Mouse (Mus musculus): ENCODE results near the gene Atp8b2. TPM values are rescaled to one million over a fixed set of nuclear protein-coding genes. Genes with fewer than 3 reads are reported as not detected.

Gene Atp8b2
- polyA plus RNA-seq (2014; fragmentation: Nextera tagmentation; extraction: Ambion mirVana), result 11.2 and 13.8 TPM in 2 replicates

DNA sequence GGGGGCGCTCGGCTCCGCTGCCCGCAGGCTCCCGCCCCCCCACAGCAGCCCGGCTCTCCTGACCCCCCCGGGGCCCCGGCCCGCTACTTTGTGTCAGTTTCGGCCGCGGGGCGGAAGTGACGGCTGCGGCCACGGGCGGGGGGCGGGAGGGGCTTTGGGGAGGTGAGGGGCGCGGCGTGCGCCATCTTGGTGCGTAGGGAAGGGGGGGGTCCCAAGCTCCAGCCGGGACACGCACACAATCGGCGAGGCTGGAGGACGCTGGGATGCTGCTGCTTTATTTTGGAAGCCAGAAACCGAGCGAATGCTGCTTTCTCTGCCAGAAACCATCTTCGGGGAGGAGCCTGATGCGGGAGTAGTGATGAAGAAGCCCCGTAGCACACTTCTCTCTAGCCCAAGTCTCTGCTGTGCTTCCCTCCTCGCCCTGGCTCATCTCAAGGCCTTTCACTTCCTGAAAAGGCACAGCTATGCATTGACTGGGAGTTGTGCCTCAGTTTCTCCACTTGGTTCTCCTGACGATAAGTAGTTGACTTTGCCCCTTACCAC is at the start of gene Atp8b2:
Gene Atp8b2 (minus strand): TSS at position 288 of the 543 bp plus-strand sequence.
- Histone ChIP-seq H3K36me3 (ENCODE audit: control insufficient read depth, insufficient read depth, low read length) (peaks cover 5% of the 10 kb centered on the region; the same call in 1 of the 2 replicates), H3K4me3 (ENCODE audit: low read depth, low read length) (peak within 1 kb of the TSS; percentile 96), H3K9me3 (replicated peaks; ENCODE audit: control insufficient read depth, low read length) (no peaks in the 10 kb centered on the region), H3K27ac (ENCODE audit: low read depth, low read length) (peak within 1 kb of the TSS; percentile 97), H3K9ac (ENCODE audit: low read depth, low read length) (peak within 1 kb of the TSS; percentile 94), H3K4me2 (peak within 1 kb of the TSS; percentile 97), H3K4me1 (ENCODE audit: control insufficient read depth, insufficient read depth, low read length) (peaks cover 38% of the 10 kb centered on the region), H3K27me3 (ENCODE audit: control insufficient read depth, insufficient read depth, low read length) (no peaks in the 10 kb centered on the region)
- ATAC-seq (replicated peaks; ENCODE audit: insufficient number of reproducible peaks, low FRiP score, low TSS enrichment), result peak; percentile 51
- WGBS (ENCODE audit: insufficient replicate concordance), result under 1% methylated on average over 25 of the region's 35 CpGs

DNA sequence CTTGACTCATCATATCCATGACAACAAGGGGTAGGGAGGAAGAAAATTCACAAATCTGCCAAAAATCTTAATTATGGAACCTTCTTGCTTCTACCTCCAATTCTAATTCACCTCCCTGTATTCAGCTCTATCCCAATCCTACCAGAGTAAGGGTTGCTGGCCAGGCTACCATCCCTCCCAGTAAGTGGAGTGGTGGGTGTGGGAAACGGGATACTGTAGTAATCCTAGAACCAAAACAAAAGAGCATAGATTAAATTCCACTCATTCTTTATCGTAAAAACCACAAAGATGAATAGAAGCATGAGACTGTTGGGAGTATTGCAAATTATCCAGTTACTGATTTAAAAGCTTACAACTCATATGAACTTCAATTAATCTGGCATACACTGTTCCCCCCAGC is 47.0 kb upstream of the Atp8b2 start:
- Histone ChIP-seq H3K36me3 (ENCODE audit: control insufficient read depth, insufficient read depth, low read length) (peaks cover 55% of the 10 kb centered on the region), H3K4me3 (ENCODE audit: low read depth, low read length) (no peak overlapping the region), H3K27me3 (ENCODE audit: control insufficient read depth, insufficient read depth, low read length) (no peaks in the 10 kb centered on the region), H3K4me2 (no peak overlapping the region), H3K27ac (ENCODE audit: low read depth, low read length) (no peak overlapping the region), H3K4me1 (ENCODE audit: control insufficient read depth, insufficient read depth, low read length) (no peaks in the 10 kb centered on the region), H3K9me3 (replicated peaks; ENCODE audit: control insufficient read depth, low read length) (no peaks in the 10 kb centered on the region), H3K9ac (ENCODE audit: low read depth, low read length) (no peak overlapping the region)
- 80% methylated on average over 2 of the region's 2 CpGs for WGBS (ENCODE audit: insufficient replicate concordance)
- ATAC-seq (replicated peaks; ENCODE audit: insufficient number of reproducible peaks, low FRiP score, low TSS enrichment), result no peak

DNA sequence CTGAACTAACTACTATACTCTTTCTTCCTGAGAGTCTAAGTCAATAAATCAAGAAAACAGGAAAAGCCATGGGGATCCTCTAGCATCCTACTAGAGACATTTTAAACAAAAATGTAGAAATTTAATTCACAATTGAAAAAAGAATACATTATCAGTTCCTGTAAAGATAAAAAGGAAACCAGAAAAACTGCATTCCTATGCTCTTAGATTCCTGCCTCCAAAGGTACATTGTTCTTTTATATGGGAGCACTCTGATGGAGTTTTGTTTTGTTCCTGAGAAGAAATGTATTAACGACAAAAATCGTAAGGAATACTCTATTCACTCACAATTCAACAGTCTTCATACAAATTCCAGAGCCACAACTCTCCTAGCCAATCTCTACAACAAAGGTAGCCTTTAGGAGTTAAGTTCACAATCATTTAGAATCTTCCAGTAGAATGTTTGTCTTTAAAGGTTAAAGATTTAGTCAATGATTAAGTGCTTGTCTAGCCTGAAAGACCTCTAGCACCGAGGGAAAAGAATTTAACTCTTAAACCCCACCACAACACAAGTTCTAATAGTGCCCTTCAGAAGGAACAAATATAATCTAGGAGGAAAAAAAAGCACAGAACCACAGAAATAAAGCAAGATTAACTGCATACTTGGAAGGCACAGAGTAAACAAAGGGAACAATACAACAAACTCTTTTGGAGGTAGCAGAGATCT is 40.9 kb upstream of the Atp8b2 start:
- Histone ChIP-seq H3K9me3 (replicated peaks; ENCODE audit: control insufficient read depth, low read length) (no peaks in the 10 kb centered on the region), H3K36me3 (ENCODE audit: control insufficient read depth, insufficient read depth, low read length) (peaks cover 34% of the 10 kb centered on the region), H3K4me2 (no peak overlapping the region), H3K9ac (ENCODE audit: low read depth, low read length) (no peak overlapping the region), H3K27me3 (ENCODE audit: control insufficient read depth, insufficient read depth, low read length) (no peaks in the 10 kb centered on the region), H3K4me3 (ENCODE audit: low read depth, low read length) (no peak overlapping the region), H3K4me1 (ENCODE audit: control insufficient read depth, insufficient read depth, low read length) (no peaks in the 10 kb centered on the region), H3K27ac (ENCODE audit: low read depth, low read length) (no peak overlapping the region)
- ATAC-seq (replicated peaks; ENCODE audit: insufficient number of reproducible peaks, low FRiP score, low TSS enrichment), result no peak
- 77% methylated on average over 3 of the region's 3 CpGs for WGBS (ENCODE audit: insufficient replicate concordance)

DNA sequence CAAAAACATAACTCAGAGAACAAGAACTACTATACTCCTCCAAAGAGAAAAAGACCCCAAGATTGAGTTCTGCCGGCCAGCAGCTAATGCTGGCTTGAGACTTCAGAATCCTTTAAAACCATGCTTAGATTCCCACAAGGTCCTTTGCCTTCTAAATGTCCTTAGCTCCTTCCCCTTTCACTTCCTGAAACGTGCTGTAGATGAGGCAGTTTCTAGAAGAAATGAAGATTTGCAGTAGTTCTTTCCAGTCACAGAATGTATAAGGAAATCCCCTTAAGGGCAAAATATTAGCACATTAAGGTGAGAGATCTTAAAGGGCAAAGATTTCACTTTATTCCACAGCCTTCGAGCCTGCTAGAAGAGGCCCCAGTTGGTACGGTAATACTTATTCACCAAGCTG is 36.5 kb upstream of the Atp8b2 start:
- Histone ChIP-seq H3K27ac (ENCODE audit: low read depth, low read length) (no peak overlapping the region), H3K9me3 (replicated peaks; ENCODE audit: control insufficient read depth, low read length) (no peaks in the 10 kb centered on the region), H3K4me2 (no peak overlapping the region), H3K4me3 (ENCODE audit: low read depth, low read length) (no peak overlapping the region), H3K27me3 (ENCODE audit: control insufficient read depth, insufficient read depth, low read length) (no peaks in the 10 kb centered on the region), H3K36me3 (ENCODE audit: control insufficient read depth, insufficient read depth, low read length) (peaks cover 13% of the 10 kb centered on the region), H3K9ac (ENCODE audit: low read depth, low read length) (no peak overlapping the region), H3K4me1 (ENCODE audit: control insufficient read depth, insufficient read depth, low read length) (peaks cover 5% of the 10 kb centered on the region; the same call in 1 of the 2 replicates)
- no peak for ATAC-seq (replicated peaks; ENCODE audit: insufficient number of reproducible peaks, low FRiP score, low TSS enrichment)
- WGBS (ENCODE audit: insufficient replicate concordance), result 85% methylated on average over 4 of the region's 4 CpGs

DNA sequence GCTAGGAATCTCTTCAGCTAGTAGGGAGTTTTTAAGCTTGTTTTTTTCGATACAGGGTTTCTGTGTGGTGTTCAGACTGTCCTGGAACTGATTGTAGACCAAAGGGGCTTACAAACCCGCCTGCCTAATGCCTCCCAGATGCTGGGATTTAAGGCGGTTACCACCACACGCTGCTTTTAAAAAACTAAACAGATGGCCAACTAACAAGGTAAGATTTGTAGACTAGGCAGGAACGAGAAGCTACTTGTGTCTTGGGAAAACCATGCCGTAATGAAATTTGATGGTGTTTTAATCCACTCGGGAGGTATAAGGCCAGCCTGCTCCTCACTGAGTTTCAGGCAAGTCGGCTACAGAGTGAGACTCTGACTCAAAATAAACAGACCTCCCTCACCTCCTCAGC is 35.8 kb upstream of the Atp8b2 start:
- WGBS (ENCODE audit: insufficient replicate concordance), result 23% methylated on average over 8 of the region's 8 CpGs
- Histone ChIP-seq H3K9ac (ENCODE audit: low read depth, low read length) (peak overlapping the region; percentile 87), H3K27ac (ENCODE audit: low read depth, low read length) (peak overlapping the region; percentile 81), H3K4me3 (ENCODE audit: low read depth, low read length) (peak overlapping the region; percentile 70), H3K4me1 (ENCODE audit: control insufficient read depth, insufficient read depth, low read length) (peaks cover 5% of the 10 kb centered on the region; the same call in 1 of the 2 replicates), H3K27me3 (ENCODE audit: control insufficient read depth, insufficient read depth, low read length) (no peaks in the 10 kb centered on the region), H3K9me3 (replicated peaks; ENCODE audit: control insufficient read depth, low read length) (no peaks in the 10 kb centered on the region), H3K4me2 (peak overlapping the region; percentile 75), H3K36me3 (ENCODE audit: control insufficient read depth, insufficient read depth, low read length) (peaks cover 13% of the 10 kb centered on the region)
- peak; percentile 23; the same call in 1 of the 2 replicates for ATAC-seq (replicated peaks; ENCODE audit: insufficient number of reproducible peaks, low FRiP score, low TSS enrichment)

DNA sequence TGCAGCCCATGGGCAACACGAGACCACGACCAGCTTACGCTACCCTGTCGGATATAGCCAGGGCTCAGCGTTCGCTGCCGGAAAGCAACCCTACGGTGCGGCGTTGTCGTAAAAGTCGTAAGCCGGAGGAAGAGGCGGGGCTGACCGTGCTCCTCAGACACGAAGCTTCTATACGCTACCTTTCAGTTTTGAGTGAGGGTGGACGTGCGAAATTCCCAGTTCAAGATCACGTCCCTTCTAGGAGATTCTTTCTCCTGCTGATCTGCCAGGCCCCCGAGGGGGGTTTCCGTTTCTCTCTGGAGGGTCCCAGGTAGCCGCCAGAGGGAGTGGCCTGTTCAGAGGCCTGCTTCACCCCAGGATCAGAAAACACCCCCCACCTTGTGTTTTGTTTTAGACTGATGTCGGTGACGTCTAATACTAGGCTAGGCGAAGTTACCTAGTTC is 35.3 kb upstream of the Atp8b2 start, which contains the start of gene Hax1:
Gene Hax1 (minus strand): TSS at position 169 of the 443 bp plus-strand sequence.
- no peaks in the 10 kb centered on the region for H3K27me3 ChIP-seq (ENCODE audit: control insufficient read depth, insufficient read depth, low read length)
- H3K9ac ChIP-seq (ENCODE audit: low read depth, low read length), result peak within 1 kb of the TSS; percentile 87
- H3K4me2 ChIP-seq, result peak within 1 kb of the TSS; percentile 75
- H3K9me3 ChIP-seq (replicated peaks; ENCODE audit: control insufficient read depth, low read length), result no peaks in the 10 kb centered on the region
- peaks cover 5% of the 10 kb centered on the region; the same call in 1 of the 2 replicates for H3K4me1 ChIP-seq (ENCODE audit: control insufficient read depth, insufficient read depth, low read length)
- H3K4me3 ChIP-seq (ENCODE audit: low read depth, low read length), result peak within 1 kb of the TSS; percentile 70
- under 1% methylated on average over 26 of the region's 26 CpGs for WGBS (ENCODE audit: insufficient replicate concordance)
- H3K27ac ChIP-seq (ENCODE audit: low read depth, low read length), result peak within 1 kb of the TSS; percentile 81
- H3K36me3 ChIP-seq (ENCODE audit: control insufficient read depth, insufficient read depth, low read length), result peaks cover 13% of the 10 kb centered on the region
- peak; percentile 87 for ATAC-seq (replicated peaks; ENCODE audit: insufficient number of reproducible peaks, low FRiP score, low TSS enrichment)

DNA sequence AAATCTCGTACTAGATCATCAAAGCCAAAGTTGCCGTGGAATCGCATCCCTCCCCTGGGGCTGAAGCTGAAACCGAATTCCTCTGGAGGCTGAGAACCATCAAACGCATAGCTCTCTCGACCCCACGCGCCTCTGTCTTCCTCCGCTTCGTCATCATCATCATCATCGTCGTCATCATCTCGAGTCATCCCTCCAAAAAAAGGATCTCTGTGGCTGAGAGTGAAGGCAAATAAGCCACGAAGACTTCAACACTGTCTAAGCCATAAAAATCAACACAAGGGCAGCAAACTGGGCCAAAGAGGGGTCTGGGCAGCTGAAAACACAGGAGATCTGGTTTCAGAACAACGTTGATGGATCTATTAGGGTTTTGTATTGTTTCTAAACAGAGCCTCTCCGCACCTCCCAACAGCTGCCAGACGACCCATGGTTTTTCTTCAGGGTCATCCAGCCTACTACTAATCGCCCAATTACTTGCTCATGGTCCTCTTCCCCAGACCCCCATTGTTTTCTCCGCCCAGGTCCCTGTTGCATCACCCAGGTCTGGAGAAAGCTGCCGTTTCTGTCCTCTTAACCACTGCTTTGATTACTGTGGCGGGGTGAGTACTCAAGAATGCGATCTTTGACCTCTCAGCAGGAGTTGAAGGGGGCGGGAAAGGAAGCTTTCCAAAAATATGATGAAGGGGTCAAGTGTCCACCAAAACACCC is 34.6 kb upstream of the Atp8b2 start:
- WGBS (ENCODE audit: insufficient replicate concordance), result 16% methylated on average over 21 of the region's 23 CpGs
- no peak; the same call in 1 of the 2 replicates for ATAC-seq (replicated peaks; ENCODE audit: insufficient number of reproducible peaks, low FRiP score, low TSS enrichment)
- peak overlapping the region; percentile 70 for H3K4me3 ChIP-seq (ENCODE audit: low read depth, low read length)
- H3K9ac ChIP-seq (ENCODE audit: low read depth, low read length), result peak overlapping the region; percentile 87
- no peaks in the 10 kb centered on the region for H3K9me3 ChIP-seq (replicated peaks; ENCODE audit: control insufficient read depth, low read length)
- peaks cover 5% of the 10 kb centered on the region; the same call in 1 of the 2 replicates for H3K4me1 ChIP-seq (ENCODE audit: control insufficient read depth, insufficient read depth, low read length)
- peak overlapping the region; percentile 75 for H3K4me2 ChIP-seq
- H3K27me3 ChIP-seq (ENCODE audit: control insufficient read depth, insufficient read depth, low read length), result no peaks in the 10 kb centered on the region
- H3K27ac ChIP-seq (ENCODE audit: low read depth, low read length), result peak overlapping the region; percentile 81
- peaks cover 13% of the 10 kb centered on the region for H3K36me3 ChIP-seq (ENCODE audit: control insufficient read depth, insufficient read depth, low read length)

DNA sequence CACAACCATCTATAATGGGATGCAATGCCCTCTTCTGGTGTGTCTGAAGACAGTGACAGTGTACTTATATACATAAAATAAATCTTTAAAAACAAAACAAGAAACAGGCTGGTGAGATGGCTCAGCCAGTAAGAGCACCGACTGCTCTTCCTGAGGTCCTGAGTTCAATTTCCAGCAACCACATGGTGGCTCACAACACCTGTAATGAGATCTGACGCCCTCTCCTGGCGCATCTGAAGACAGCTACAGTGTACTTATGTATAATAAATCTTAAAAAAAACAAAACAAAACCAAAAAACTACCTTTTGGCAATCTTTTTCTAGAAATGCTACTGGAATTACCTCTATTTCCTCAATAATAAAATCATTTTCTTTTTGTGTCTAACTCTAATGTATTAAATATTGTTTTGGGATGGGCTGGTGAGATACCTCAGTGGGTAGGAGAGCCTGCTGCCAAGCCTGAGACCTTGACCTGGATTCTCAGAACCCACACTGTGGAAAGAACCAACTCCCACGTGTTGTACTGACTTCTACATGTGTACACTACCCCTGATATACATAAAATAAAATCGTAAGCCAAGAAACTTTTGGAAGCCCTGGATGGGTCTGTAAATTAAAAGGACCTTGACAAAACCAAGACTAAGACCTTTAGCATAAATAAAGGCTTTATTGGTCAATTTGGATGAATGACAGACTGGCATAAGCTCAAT is 31.7 kb upstream of the Atp8b2 start:
- Histone ChIP-seq H3K36me3 (ENCODE audit: control insufficient read depth, insufficient read depth, low read length) (no peaks in the 10 kb centered on the region), H3K27ac (ENCODE audit: low read depth, low read length) (no peak overlapping the region), H3K4me2 (no peak overlapping the region), H3K4me1 (ENCODE audit: control insufficient read depth, insufficient read depth, low read length) (peaks cover 5% of the 10 kb centered on the region; the same call in 1 of the 2 replicates), H3K4me3 (ENCODE audit: low read depth, low read length) (no peak overlapping the region), H3K9me3 (replicated peaks; ENCODE audit: control insufficient read depth, low read length) (no peaks in the 10 kb centered on the region), H3K27me3 (ENCODE audit: control insufficient read depth, insufficient read depth, low read length) (no peaks in the 10 kb centered on the region), H3K9ac (ENCODE audit: low read depth, low read length) (no peak overlapping the region)
- 89% methylated on average over 5 of the region's 5 CpGs for WGBS (ENCODE audit: insufficient replicate concordance)
- no peak for ATAC-seq (replicated peaks; ENCODE audit: insufficient number of reproducible peaks, low FRiP score, low TSS enrichment)

Data from heart, embryonic 11.5 days (tissue).